Mouse (Mus musculus): ENCODE measurements around the gene Tgds.
A peak's percentile ranks its signal among the peaks of the same experiment; 100 is the strongest.
"Not testable (repeated sequence)": the region's sequence is repeated elsewhere in the genome, so short reads cannot be mapped to it uniquely, and the experiment has no call there.

The Tgds gene

GRCm38 (mm10) chr14:118131931-118132641 is 469 bp downstream of the Tgds start:
- DNase-seq: no peak

GRCm38 (mm10) chr14:118131472-118131871 is 1.1 kb downstream of the Tgds start:
- DNase-seq: no peak

GRCm38 (mm10) chr14:118126301-118126700 is 6.3 kb downstream of the Tgds start:
- DNase-seq: no peak

- DNase-seq: no peak
These were observed 7.8 kb downstream of the Tgds start for GRCm38 (mm10) chr14:118124771-118125170.

- DNase-seq: no peak
These were observed 8.4 kb downstream of the Tgds start for GRCm38 (mm10) chr14:118124129-118124528.

GRCm38 (mm10) chr14:118113116-118113515 is 19.4 kb downstream of the Tgds start:
- DNase-seq: no peak

GRCm38 (mm10) chr14:118107479-118107878 is 25.1 kb downstream of the Tgds start:
- not testable (repeated sequence) for DNase-seq

- DNase-seq: no peak
These were observed 31.1 kb downstream of the Tgds start for GRCm38 (mm10) chr14:118101227-118101990.

GRCm38 (mm10) chr14:118098265-118098664 is 34.3 kb downstream of the Tgds start:
- no peak for DNase-seq

GRCm38 (mm10) chr14:118089806-118090392 is 42.7 kb downstream of the Tgds start:
- no peak for DNase-seq

GRCm38 (mm10) chr14:118089215-118089805 is 43.2 kb downstream of the Tgds start:
- peak; percentile 90 for DNase-seq

GRCm38 (mm10) chr14:118088437-118089207 is 43.9 kb downstream of the Tgds start:
- DNase-seq: no peak

GRCm38 (mm10) chr14:118086271-118087035 is 46.1 kb downstream of the Tgds start:
- no peak for DNase-seq

GRCm38 (mm10) chr14:118083851-118084250 is 48.7 kb downstream of the Tgds start:
- DNase-seq: no peak

GRCm38 (mm10) chr14:118080606-118081005 is 51.9 kb downstream of the Tgds start:
- no peak for DNase-seq

GRCm38 (mm10) chr14:118070100-118070499 is 62.5 kb downstream of the Tgds start:
- DNase-seq: no peak

GRCm38 (mm10) chr14:118069439-118070079 is 63.0 kb downstream of the Tgds start:
- no peak for DNase-seq

Data from thymus, postnatal 36 days (tissue).